Mouse (Mus musculus) cortical plate, adult 2 months (tissue): ENCODE measurements at regions not wholly inside any gene's neighbourhood (a gene's known extent, or its start where the extent isn't known, plus 50 kb on each side); places are given as distances from the start of the nearest gene placed in this dataset.

Experiments used
- H3K27ac ChIP-seq: fragments of 200-500 bp; 2 replicates; pipeline ENCODE4 v1.5.1; 2012; ENCODE audit warnings: low read length, control low read depth, inconsistent platforms; ENCODE audit not compliant: insufficient read depth
- H3K4me1 ChIP-seq: fragments of 200-500 bp; 2 replicates; pipeline ENCODE4 v1.6.1; 2011; ENCODE audit warnings: low read length; ENCODE audit not compliant: control insufficient read depth, insufficient read depth
- H3K4me3 ChIP-seq: fragments of 200-500 bp; 2 replicates; pipeline ENCODE4 v1.5.1; 2011; ENCODE audit warnings: mild to moderate bottlenecking, low read length, control low read depth; ENCODE audit not compliant: insufficient read depth
- CTCF ChIP-seq: fragments of 200-500 bp; IDR thresholded peaks from 2 replicates; pipeline ENCODE4 v1.5.1; 2011; ENCODE audit warnings: mild to moderate bottlenecking, control low read depth, low read length; ENCODE audit not compliant: insufficient read depth; ENCODE audit errors: extremely low read depth
- POLR2A ChIP-seq: fragments of 200-500 bp; IDR thresholded peaks from 2 replicates; pipeline ENCODE4 v1.6.1; 2011; ENCODE audit warnings: mild to moderate bottlenecking, low read length, control low read depth; ENCODE audit not compliant: insufficient read depth; ENCODE audit errors: extremely low read depth

DNA sequence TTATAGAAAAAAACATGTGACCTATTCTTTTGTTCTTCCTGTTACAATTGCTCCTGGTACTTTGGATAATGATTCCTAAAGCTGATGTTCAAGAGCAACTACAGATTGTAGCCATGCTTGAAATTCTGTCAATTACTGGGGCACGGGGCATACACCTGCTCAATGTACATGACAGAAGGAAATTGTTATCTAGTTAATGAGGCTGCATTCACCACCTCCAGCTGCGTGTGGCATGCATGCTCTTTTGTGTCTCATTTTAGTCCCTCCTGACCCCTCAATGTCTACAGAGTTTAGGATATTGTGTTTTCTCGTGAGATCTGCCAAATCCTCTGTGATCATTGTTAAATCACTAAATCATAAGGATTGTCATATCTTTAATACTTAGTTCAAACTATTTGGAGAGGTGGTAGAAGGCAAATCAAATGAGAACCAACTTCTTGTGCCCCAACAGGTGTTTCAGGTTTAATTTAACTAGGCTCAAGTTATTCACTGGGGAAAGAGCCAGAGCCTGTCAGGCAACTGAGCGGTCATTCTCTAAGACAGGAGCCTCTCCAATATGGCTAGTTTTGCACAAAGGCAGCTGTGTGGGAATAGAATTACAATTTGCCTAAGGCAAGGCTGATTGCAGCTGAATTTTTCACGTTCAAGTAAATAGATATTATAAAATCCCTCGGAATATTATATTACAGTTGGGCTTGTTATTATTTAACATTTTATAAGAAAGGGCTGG, 289.9 kb upstream of the Mmadhc start:
- no peaks in the 10 kb centered on the region for H3K4me1 ChIP-seq
- TF ChIP-seq POLR2A: no peak
- TF ChIP-seq CTCF: no peak
- no peak overlapping the region for H3K4me3 ChIP-seq
- H3K27ac ChIP-seq: no peak overlapping the region

DNA sequence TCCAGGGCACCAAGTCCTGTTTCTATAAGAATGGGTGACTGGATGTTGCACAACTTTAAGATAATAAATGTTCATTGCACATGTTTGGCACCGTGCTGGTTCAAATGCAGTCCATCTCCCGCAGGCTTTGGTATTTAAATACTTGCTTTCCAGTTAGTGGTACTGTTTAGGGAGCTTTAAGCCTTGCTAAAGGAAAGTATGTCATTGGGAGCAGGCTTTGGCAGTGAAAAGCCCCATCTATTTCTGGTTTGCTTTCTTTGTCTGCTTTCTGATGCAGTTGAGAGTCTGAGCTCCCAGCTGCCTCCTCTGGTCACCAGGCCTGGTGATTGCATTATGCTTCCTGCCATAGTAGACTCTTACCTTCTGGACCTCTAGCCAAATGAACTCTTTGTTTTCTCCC, 283.0 kb upstream of the Mmadhc start:
- Histone ChIP-seq H3K4me3 (no peak overlapping the region), H3K4me1 (no peaks in the 10 kb centered on the region), H3K27ac (no peak overlapping the region)
- TF ChIP-seq CTCF (no peak), POLR2A (no peak)

DNA sequence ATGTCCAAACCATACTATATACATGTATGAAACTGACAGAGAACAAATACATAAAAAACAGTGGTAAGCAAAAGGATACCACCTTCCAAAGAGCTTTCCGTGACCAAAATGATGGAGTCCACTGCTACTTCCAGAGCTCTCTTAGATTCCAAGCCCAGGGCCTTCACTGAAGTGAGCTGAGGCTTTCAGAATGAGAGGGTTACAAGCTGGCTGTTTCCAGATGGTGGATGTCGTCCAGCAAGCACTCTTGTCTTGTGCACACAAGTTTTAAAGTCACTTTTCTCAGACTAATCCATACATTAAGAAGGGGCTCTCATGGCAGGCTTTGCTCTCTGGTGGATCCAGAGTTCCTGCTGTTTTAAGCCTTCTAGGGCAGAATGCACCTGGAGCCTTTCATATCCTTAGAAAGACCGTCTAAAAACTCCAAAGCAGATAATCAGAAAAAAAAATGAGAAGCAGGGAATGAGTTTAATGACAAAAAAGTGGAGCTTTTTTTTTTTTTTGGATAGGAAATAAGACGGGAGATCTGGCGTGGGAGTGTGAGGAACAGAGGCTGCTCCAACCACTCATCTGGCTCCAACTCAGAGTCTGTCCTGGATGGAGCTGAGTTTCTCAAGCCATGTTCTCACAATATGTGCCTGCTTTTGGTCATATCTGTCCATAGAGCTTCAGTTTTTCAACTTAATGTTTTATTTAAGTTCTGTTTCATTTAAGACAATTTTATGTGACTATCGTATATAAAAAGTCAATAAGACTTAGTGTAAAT, 281.9 kb upstream of the Mmadhc start:
- TF ChIP-seq POLR2A (no peak), CTCF (no peak)
- no peak overlapping the region for H3K27ac ChIP-seq

DNA sequence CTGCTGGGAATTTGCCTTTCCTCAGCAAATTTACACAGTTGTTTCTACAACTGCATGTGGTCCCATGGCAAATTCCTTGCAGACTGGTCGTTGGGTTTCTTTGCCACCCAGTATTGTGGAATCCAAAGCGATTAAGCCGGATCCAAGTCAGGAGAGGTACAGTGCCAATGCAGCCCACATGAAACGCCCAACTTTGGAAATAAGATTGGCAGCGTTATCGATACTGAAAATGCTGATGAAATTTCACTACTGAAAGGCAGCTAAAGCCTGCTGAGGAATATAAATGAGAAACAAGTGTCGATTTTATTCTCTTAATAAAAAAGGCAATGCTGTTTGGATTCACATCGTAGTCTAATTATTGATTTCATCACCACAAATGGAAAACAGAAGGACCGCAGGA, 281.1 kb upstream of the Mmadhc start:
- H3K4me3 ChIP-seq: no peak overlapping the region
- no peak overlapping the region for H3K27ac ChIP-seq
- TF ChIP-seq POLR2A (no peak), CTCF (no peak)
- H3K4me1 ChIP-seq: no peaks in the 10 kb centered on the region

More for the DNA sequence above, 281.9 kb upstream of the Mmadhc start:
- Histone ChIP-seq H3K4me3 (no peak overlapping the region), H3K4me1 (no peaks in the 10 kb centered on the region)

DNA sequence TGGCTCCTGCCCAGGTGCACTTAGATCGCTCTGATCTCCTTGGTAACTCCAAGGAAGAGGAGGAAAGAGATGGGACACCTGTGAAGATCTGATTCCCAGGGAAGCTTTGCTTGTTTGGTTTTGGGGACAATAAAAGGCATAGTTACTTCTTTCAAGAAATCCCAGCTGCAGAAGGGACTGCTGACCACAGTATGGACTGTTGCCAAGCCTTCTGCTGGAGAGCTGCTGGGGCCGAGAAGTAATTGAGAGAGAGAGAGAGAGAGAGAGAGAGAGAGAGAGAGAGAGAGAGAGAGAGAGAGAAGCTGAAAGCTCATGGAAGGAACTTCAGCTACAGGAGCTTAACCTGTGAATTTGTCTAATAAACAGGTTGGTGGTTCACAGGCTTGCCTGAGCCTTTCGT, 276.9 kb upstream of the Mmadhc start:
- Histone ChIP-seq H3K4me3 (no peak overlapping the region), H3K27ac (no peak overlapping the region), H3K4me1 (no peaks in the 10 kb centered on the region)
- TF ChIP-seq CTCF (no peak), POLR2A (no peak)

DNA sequence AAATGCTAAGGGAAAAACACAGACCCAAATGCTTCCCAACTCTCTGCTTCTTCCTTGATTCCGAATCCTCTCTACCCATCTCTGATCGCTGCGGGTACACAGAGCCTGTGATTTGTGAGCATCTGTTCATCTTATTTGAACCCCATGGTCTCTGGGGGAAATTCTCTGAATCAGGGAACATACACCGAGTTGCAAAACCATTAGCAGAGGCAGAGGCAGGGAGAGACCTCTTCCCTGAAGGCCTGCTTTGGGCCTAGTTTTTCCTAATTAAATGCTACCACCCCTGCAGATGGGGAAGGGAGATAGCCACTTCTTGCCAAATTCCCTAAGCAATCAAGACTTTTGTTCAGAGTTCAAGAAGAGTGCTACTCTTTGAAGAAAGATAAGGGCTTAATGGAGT, 274.4 kb upstream of the Mmadhc start:
- Histone ChIP-seq H3K4me1 (no peaks in the 10 kb centered on the region; the same call in 1 of the 2 replicates), H3K4me3 (no peak overlapping the region), H3K27ac (no peak overlapping the region)
- TF ChIP-seq CTCF: no peak
- no peak for TF ChIP-seq POLR2A

DNA sequence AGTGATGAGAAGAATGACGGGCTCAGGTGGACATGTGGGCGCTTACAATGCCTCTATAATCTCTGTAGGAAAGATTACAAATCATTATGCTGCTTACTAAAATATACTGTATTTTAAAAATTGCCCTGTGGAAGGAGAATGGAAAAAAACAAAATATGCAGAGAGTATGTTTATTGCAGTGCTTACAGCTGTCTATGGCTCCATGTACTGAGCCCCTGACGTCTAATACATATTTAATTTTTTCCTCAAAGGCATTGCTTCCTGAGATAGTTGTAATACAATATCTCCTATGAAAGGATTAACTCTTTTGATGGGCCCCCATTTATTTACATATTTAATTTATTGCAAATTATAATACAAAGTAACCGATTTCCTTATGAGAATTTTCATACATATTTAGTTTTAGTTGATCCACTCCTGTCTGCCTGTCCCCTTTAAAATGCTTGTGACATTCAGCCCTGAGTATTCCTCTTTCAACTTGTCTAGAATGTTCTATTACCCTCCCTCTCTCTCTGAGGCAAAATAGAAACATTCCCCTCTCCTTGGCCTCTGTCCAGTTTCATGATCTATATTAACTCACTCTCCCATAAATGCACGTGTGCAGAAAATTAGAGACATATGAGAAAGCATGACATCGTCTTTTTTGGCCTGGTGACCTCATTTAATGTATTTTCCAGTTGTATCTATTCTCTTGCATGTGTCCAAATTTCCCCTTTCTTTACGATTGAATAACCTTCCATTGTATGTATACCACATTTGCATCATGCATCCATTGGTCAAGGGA, 273.1 kb upstream of the Mmadhc start:
- TF ChIP-seq CTCF (no peak), POLR2A (no peak)

DNA sequence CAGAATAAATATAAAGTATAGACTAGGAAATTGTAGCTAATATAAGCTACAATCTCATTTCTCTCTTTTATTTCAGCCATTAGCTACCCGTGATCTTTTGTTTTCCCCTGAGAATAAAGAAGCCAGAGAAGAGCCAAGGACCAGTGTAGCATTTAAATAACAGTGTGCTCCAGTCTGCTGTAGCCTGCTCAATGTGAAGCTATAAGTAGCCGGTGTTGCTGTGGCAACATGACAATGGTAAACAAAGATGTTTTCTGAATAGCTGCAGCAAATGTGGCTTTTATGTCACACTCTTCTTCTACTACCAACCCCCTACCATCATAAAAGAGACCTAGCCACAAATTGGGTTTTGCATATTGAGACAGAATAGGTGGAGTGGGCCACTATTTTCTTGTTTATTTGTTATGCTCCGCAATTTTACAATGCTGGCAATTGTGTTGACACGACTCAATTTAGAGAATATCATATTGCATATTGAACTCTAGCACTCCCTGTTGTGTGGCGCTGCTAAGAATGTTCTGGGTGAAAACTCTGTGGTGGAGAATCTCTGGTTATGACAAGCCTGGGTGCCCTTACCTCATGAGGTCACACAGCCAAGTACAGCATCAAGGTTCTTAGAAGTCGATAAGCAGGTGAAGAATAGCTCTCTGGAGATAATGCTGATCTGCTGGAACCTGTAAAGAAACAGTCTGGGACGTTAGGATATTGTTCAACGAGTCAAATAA, 272.3 kb upstream of the Mmadhc start:
- H3K4me3 ChIP-seq: no peak overlapping the region
- H3K27ac ChIP-seq: no peak overlapping the region
- H3K4me1 ChIP-seq: no peaks in the 10 kb centered on the region; the same call in 1 of the 2 replicates
- TF ChIP-seq CTCF (no peak), POLR2A (no peak)

More for the DNA sequence above, 273.1 kb upstream of the Mmadhc start:
- no peak overlapping the region for H3K4me3 ChIP-seq
- no peaks in the 10 kb centered on the region; the same call in 1 of the 2 replicates for H3K4me1 ChIP-seq
- no peak overlapping the region for H3K27ac ChIP-seq

DNA sequence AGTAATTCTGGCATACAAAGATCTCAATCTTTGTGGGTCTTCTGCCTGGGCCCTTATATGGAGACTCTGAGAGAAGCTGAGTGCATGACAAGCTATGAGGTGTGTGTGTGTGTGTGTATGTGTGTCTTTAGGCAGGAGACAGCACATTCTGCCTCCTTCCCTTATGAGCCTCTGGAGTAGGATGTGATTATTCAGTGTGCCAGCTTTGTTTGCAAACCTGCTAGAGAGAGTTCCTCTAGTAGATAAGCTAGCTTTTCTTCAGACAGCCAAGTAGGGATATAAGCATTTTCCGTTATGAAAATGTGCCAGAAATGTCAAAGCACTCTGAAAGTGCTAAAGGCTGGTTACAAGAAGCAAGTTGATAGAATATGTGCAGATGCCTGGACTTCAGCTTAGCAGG, 270.9 kb upstream of the Mmadhc start:
- H3K4me3 ChIP-seq: no peak overlapping the region
- no peak overlapping the region for H3K27ac ChIP-seq
- TF ChIP-seq POLR2A (no peak), CTCF (no peak)
- no peaks in the 10 kb centered on the region; the same call in 1 of the 2 replicates for H3K4me1 ChIP-seq
